Mouse (Mus musculus) c-Kit-positive CD71-negative TER-119-negative erythroid progenitor cells, embryonic 14.5 days (primary cell): ENCODE measurements around the gene Krt16.

Experiments
- DNase-seq: peaks from one replicate; pipeline ENCODE4 v3.0.0-alpha.2; 2013; ENCODE audit warnings: low read depth

Gene Krt16

GRCm38 (mm10) chr11:100248852-100249465 is at the start of gene Krt16:
Krt16 (minus strand) TSS chr11:100248902.
- DNase-seq = no peak

- DNase-seq = no peak
These were observed 49.1 kb upstream of the Krt16 start for GRCm38 (mm10) chr11:100297801-100298200.

DNA sequence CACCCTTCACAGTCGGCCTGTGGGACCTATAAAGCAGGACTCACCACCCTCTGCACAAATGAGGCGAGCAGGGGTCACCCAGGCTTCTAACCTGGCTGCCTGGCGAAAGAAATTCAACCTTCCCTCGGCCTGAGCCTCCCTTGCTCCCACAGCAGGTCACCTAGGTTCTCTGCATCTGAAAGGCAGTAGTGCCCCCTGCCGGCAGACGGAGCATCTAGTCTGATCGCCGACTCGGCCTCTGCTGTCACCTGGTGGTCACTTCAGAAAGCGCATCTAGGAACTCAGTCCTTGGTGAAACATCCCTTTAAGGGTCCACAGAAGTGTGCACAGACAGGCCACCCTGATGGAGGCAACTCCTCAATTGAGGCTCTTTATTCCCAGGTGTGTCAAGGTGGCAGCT is 46.6 kb upstream of the Krt16 start:
- DNase-seq = peak; percentile 74

- no peak for DNase-seq
These were observed 44.2 kb upstream of the Krt16 start for GRCm38 (mm10) chr11:100292884-100293283.

- DNase-seq = no peak
These were observed 41.5 kb upstream of the Krt16 start for GRCm38 (mm10) chr11:100290235-100290634.

DNA sequence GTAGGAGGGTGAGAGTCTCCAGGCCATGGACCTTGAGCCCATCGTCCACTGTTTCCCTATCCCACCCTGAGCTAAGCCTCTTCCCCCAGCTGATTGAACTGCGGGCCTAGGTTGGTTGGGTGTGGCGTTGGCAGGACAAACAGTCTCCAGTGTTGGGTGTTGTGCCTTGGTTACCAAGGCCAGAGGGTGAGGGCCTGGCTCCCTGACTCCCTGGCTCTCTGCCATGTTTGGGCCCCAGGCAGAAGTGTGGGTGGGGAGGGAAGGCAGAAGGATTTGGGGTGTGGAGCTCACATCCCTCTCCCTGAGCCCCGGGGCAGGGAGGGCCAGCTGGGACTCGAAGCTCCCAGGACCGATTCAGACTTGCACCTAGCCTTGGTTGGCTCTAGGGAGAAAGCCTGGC is 40.2 kb upstream of the Krt16 start:
- DNase-seq = no peak

GRCm38 (mm10) chr11:100287024-100287423 is 38.3 kb upstream of the Krt16 start:
- no peak for DNase-seq

DNA sequence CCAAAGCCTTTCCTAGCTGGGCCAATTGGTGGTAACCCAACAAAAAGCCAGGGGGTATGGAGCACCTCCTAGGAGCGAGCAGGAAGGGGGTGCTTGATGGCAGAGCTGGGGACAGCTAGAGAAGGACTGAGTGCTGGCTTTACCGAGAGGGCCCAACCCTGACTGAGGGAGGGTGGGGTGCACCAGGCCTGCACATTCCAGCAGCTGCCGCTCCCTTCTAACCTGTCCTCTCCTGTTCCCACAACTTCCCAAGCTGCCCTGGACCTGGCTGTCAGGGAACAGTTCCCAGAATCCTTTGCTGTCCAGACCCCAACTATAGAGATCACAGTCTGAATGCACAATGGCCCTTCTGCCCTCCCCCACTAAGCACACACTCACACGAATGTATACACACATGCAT is 36.3 kb upstream of the Krt16 start:
- DNase-seq = no peak

- DNase-seq = peak; percentile 73
These were observed 33.8 kb upstream of the Krt16 start for GRCm38 (mm10) chr11:100282549-100282948.

- DNase-seq = peak; percentile 79
These were observed 33.2 kb upstream of the Krt16 start for GRCm38 (mm10) chr11:100281596-100282544.

DNA sequence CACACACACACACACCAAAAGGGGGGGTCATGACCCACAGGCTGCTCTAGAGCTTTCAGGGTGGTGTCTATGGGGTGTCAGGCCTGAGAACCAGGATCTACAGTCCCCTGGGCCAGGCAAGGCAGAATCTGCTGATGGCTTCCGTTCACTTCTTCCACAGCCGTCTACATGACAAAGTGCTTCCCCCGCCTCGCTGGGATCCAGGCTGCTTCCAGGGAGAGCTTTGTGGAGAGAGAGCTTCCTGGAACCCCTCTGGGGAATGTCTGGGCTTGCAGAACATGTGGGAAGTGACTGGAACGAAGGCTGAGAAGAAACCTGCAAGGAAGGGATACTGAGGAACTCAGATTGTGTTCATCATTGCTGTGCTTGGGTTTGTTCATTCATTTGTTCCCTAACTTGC is 30.1 kb upstream of the Krt16 start:
- DNase-seq = no peak

GRCm38 (mm10) chr11:100277726-100278480 is 29.2 kb upstream of the Krt16 start:
- DNase-seq = no peak

DNA sequence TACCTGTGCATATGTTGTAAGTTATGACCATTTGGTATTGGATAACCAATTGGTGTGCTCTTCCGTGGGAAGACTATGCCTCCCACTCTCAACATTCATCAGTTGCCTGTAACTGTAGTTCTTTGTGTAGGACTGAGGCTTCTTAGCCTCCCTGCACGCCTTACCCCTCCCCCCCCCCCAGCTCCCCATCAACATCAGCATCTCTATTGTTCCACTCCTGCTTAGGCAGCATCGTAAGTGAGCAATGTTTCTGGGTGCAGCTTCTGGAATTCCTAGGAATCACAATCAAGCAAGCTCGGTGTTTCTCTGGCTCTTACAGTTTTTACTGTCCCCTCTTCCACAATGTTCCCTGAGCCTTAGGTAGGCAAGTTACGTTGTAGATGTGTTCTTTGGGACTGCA is 26.8 kb upstream of the Krt16 start:
- no peak for DNase-seq

DNA sequence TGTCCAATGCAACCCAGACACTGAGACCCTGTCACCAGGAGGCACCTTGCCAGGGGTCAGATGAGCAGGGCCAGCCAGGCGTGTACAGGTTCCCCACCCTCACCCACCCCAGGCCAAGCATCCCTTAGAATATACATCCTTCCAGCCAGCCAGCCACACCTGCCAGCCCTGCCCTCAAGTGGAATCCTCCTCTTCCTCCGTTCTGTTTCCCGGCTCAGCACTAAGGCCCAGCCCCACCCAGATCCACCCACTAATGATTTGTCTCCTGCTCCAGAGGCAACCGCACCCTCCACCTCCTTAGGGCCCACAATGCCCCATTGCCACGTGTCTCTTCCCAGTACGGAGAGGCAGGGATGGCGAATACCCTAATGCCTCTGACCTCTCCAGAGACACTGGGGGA is 26.0 kb upstream of the Krt16 start:
- no peak for DNase-seq

DNA sequence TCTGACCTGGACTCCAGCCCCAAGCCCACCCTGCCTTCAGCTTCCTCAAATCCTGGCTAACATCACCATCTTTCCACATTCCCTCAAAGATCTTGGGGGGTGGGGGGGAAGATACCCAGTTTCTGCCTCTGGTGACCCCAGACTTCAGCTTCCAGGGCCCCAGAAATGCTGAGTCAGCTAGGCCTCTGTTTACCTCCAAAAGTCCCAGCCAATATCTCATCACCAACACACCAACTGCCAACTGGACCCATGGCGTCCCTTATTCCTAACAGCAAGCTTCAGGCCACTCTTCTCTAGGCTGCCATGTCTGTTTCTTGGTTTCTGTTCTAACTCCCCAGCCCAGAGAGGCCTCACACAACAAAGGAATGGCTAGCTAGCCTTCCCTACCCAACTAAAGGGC is 23.2 kb upstream of the Krt16 start:
- DNase-seq = no peak

DNA sequence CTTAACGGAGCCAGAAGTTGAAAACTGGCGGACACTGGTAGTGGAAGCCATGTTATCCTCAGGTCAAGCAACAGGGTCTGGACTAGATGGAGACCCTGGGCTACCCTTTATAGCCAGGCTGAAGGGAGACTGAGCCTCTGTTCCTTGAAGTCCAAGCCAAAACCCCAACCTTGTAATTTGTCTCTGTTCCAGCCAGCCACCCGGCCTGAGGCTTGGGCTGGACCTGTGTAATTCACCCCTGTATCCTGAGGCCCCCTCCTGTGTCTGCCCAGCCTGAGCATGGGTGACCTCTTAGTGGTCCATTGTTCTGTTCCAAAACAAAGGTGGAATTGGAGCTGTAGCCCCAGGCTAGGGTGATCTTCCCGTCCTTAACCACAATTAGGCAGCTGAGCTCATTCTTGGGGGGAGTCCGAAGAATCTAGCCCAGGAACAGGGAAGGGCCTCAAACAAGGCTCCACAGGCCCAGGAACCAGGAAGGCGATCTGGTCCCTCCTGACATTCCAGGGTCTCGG is 21.2 kb upstream of the Krt16 start, which contains the start of gene Krt42:
TSS of gene Krt42 (minus strand) at position 51 of the 512 bp plus-strand sequence.
- DNase-seq = no peak

DNA sequence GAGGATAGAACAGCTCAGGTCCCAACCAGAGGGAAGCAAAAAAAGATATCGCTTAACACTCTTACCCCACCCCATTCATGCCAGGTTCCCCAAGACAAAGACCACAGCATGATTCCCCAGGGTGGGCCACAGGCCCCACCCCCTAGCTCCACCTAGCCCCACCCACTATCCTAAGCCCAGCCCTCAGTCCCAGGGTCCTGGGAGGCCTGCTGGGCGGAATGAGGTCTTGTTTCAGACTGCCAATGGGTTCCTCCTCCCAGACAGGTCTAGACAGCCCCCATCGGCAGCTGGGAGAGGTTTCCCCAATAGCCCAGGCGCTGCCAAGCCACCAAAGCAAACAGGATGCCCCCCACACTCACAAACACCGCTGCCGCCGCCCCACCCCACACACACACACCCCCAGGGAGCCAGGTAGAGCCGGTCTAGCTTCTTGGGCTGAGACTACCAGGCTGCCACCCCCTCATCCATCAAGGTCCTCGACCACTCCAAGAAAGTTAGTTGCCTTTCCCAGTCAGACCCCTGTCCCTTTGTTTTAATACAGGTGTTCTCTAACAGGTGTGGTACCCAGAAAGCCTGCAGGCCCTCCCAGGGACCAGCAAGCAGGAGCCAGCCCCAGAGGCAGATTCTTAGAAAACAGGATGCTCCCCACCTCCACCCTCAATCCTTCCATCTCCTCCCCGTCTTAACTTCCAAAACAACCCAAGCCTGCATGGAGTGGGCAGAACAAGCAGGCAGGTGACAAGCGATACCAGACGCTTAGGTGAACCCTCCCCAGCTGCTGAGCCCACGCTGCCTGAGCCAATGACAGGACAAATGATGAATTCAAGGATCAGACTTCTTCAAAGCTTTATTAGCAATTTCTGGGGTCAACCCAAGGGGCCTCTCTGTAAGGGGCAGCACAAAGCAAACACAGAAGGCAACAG is 13.6 kb upstream of the Krt16 start:
- DNase-seq = no peak

DNA sequence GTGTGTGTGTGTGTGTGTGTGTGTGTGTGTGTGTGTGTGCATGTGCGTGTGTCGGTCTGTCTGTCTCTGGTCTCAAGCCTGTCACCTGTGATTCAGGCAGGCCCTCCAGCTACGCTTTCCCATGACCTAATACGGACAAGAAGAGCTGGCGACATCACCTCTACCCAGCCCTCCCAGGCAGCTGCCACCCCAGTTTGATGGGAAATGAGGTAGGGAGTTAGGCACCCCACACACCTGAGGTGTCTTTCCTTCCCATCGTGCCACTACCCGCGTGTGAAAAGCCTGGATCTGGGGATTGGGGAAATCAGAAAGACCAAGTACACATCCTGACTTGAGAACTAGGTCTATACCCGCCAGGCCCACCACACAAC is 12.5 kb upstream of the Krt16 start:
- DNase-seq = no peak

DNA sequence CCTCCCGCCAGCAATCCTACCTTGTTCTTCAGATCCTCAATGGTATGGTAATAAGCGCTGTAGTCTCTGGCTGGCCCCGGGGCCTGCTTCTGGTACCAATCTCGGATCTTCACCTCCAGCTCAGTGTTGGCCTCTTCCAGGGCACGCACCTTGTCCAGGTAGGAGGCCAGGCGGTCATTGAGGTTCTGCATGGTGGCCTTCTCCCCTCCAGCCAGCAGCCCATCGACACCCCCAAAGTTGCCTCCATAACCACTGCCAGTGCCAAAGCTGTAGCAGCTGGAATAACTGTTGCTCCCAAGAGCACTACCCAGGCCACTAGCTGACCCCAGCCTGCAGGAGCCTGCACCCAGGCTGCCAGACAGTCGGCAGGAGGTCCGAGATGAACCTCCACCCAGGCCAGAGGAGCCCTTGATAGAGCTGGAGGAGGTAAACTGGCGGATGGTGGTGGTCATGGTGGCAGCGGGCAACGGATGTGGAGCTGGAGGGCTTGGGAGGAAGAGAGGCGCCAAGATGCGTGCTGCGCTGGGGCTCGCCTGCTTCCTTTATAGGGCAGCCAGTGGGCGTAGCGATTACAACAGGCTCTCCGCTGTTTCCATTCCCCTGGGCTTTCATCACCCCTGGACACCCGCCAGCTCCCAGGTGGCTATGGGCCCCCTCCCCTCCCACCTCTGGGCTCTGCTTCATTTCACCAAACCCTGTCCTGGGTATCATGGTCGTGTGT is 12.0 kb upstream of the Krt16 start, which contains the start of gene Krt17:
TSS of gene Krt17 (minus strand) at position 516 of the 721 bp plus-strand sequence.
- DNase-seq = no peak

- DNase-seq = no peak
These were observed 10.4 kb upstream of the Krt16 start for GRCm38 (mm10) chr11:100259079-100259478.

GRCm38 (mm10) chr11:100257967-100258366 is 9.3 kb upstream of the Krt16 start:
- no peak for DNase-seq
